Mouse (Mus musculus) frontal cortex, postnatal 14 days (tissue): ENCODE measurements around the gene Plekhg6.

Experiments
- DNase-seq, 2 experiments: peaks; one replicate each; pipeline ENCODE4 v3.0.0; 2022; ENCODE audit warnings: low spot score in 2 of 2

The Plekhg6 gene

DNA sequence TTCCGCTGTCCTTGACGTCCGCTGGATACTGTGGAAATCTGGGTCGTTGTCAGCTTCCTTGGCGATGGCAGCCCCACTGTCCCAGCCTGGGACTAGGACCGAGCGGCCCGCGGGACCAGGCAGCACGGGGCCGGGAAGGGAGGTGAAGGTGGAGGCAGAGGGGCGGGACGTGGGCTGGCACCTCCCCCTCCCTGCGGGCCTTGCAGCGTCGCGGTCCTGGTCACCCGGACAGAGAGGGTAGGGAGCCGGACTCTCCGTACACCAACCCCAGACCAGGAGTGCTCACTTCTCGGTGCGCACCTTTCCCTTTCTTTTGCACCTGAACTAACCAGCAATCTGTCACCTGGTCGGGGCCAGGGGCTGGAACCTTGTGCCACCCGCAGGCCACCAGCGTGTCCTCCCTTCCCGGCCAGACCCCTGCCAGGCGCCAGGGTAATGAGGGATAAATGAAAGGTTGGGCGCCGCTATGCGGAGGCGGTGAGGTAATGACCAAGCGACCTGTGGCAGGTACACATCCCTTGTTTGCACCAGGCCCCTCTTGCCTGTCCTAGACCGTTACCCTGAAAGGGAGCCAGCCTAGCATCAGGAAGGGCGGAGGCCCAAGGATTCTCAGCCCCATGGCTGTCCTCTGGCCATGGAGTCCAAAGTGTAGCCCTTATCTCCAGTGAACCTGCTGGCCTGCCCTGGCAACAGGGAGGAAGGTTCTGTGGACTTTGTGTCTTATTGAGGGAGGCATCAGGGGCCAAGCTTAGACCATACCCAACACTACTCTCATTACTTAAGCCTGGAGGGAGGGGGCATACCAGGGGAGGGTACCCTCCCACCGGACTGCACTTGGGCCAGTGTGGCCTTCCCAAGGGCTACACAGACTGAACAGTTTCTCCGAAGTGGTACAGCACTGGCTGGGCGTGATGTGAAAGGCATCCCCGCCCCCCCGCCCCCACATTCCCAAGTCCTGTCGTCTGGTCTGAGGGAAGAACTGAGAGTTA, at the start of gene Plekhg6:
TSS of gene Plekhg6 (minus strand) at position 422 of the 989 bp plus-strand sequence.
- DNase-seq, result no peak

- DNase-seq, result no peak
These were observed 49.1 kb upstream of the Plekhg6 start for GRCm38 (mm10) chr6:125429741-125430140.

DNA sequence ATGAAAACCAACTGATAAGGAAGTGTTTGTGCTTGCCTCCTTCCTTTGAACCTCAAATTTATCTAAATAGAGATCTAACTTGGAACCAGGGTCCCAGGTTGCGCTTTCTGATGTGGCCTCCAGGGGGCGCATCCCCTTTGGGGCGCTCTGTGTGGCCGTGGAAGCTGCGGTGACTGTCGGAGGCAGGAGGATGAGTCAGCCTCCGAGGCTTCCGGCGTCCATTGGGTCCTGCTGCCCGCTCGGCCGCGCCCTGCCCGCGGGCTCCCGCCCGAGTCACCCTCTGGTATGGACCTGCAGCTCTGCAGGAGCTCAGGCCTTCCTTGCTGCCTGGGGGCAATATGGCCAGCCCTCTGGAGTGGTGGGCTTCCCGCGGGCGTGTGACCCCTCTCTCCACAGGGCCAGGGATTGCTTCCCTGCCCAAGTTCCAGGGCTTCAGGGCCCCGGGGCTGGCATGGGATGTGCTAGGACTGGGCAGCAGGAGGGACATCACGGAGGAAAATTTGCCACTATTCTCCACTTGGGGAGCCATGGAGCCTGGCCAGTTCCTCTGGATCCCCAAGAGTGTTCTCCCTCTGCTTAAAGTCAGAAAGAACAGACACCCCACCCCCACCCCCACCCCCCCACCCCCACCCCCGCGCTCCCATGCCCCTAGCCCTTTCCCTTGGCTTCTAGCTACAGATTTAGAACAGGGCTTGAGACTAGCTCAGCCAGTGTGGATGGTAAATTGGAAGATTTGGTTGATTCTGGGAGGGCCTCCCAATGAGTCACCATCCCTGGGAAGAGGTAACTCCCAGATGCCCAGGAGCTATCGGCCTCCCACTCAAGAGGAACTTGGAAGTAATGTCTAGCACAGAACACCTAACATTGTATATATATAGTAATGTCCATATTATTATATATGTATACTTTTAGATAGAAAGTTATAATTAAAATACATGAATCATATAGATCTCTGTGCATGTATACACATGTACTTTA, 46.1 kb upstream of the Plekhg6 start:
- DNase-seq, result peak; percentile 45 to 61

- no peak for DNase-seq
These were observed 44.9 kb upstream of the Plekhg6 start for GRCm38 (mm10) chr6:125425205-125426090.

- no peak for DNase-seq
These were observed 43.6 kb upstream of the Plekhg6 start for GRCm38 (mm10) chr6:125424156-125424555.

GRCm38 (mm10) chr6:125423507-125423906, 42.9 kb upstream of the Plekhg6 start:
- DNase-seq, result no peak

- no peak for DNase-seq
These were observed 42.5 kb upstream of the Plekhg6 start for GRCm38 (mm10) chr6:125423099-125423498.

DNA sequence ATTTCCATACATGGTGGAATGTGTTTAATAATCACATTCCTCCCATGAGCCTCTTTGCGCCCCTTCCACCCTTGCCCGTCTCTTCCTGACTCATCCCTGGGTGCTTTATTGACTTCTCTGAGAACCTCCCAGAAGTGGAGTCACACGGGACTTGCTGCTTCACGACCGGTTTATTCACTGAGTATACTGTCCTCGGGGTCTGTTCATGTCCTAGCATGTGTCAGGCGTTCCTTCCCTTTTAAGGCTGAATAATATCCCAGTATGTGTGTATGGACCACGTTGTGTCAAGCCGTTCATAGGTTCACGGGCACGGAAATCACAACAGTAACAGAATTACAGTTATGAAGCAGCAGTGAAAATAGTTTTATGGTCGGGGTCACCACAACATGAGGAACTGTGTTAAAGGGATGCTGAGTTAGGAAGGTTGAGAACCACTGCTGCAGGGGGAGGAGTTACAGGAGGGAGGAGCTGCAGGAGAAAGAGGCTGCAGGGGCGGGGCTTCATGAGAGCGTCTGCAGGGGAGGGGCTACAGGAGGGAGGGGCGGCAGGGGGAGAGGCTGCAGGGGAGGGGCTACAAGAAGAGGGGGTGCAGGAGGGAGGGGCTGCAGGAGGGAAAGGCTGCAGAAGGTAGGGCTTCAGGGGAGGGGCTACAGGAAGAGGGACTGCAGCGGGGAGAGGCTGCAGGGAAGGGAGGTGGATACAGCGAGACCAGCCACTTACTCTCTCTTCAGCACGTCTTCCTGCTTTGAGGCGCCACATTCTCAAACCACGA, 41.6 kb upstream of the Plekhg6 start:
- no peak for DNase-seq

GRCm38 (mm10) chr6:125420458-125421063, 40.0 kb upstream of the Plekhg6 start:
- DNase-seq, result no peak

- peak; percentile 47 to 70 for DNase-seq
These were observed 38.2 kb upstream of the Plekhg6 start for GRCm38 (mm10) chr6:125418744-125419143.

GRCm38 (mm10) chr6:125413326-125413725, 32.7 kb upstream of the Plekhg6 start:
- DNase-seq, result no peak

DNA sequence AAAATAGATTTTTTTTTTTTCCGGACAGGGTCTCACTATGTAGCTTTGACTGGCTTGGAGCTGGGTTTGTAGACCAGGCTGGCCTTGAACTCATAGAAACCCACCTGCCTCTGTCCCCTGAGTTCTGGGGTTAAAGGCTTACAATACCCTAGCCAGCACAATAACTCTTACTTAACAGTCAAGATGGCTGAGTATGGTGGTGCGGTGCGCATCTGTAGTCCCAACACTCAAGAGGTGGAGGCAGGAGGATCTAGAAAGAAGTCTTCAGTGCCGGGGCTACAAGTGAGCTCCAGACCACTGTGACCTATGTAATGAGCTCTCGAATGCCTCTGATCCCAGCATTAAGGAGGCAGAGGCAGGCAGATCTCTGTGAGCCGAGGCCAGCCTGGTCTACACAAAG, 31.1 kb upstream of the Plekhg6 start:
- DNase-seq, result no peak

DNA sequence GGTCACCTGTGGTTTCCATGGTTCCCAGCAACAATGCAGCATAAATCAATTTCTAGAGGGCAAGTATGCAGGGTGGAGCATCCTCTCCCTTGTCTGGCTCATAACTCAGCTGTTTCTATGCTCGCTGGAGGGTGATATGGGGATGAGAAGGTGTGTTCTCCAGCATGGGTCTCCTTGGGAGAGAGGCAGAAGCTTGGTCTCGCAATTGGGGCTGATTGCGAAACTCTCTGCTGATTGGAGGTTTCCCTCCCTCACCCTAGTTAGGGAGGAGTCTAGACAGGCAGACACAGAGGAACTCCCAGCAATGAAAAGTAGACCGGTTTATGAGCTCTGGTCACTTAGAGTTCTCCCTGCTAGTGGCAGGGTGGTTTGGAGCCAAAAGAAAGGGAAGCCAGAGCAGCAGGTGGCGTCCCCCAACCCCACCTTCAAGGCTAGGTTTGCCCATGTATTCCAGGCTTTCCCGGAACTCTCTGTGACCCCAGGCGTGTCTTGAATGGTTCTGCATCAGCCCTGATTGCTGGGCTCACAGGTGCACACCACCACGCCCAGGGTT, 30.5 kb upstream of the Plekhg6 start:
- DNase-seq, result no peak

DNA sequence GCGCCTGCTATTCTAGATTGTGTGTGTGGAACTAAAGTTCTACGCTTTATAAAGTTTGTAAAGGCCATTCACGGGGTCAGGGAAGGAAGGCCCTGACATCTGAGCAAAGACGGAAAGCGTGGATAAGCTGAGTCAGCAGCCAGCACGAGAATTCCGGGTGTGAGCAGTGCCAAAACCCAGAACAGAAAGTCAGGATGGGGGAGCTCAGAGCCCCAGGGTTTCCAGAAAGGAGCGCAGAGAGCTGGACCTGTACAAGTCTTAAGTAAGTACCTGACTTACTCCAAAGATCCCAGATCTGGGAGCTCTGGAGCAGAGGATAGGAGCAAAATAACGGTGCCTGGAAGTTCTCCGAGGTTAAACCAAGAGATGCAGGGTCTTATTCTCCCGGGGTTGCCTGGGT, 30.0 kb upstream of the Plekhg6 start:
- no peak for DNase-seq

DNA sequence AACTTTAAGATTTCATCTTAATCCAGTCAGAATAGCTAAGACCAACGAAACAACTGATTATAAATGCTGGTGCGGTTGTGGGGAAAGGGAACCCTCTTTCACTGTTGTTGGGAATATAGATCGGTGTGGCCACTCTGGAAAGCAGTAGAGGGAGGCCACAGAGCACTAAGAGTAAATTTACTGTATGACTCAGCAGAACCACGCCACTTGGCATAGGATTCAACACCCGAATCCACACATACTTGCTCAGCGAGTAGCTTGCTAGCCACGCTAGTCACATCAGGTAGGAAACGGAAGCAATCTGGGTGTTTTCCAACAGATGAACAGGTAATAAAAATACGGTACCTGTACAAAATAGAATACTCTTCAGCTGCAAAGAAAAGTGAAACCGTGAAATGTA, 27.1 kb upstream of the Plekhg6 start:
- no peak for DNase-seq

DNA sequence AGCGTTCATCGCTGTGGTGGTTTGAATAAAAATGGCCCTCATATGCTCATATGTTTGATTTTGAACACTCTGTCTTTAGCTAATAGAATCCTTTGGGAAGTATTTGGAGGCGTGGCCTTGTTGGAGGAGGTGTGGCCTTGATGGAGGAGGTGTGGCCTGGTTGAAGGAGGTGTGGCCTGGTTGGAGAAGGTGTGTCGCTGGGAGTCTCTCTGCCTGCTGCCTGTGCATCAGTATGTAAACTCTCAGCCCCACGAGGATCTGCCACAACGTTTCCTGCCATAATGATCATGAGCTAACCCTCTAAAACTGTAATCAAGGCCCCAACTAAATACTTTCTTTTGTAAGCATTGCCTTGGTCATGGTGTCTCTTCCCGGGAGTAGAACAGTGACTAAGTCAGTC, 26.6 kb upstream of the Plekhg6 start:
- no peak for DNase-seq

DNA sequence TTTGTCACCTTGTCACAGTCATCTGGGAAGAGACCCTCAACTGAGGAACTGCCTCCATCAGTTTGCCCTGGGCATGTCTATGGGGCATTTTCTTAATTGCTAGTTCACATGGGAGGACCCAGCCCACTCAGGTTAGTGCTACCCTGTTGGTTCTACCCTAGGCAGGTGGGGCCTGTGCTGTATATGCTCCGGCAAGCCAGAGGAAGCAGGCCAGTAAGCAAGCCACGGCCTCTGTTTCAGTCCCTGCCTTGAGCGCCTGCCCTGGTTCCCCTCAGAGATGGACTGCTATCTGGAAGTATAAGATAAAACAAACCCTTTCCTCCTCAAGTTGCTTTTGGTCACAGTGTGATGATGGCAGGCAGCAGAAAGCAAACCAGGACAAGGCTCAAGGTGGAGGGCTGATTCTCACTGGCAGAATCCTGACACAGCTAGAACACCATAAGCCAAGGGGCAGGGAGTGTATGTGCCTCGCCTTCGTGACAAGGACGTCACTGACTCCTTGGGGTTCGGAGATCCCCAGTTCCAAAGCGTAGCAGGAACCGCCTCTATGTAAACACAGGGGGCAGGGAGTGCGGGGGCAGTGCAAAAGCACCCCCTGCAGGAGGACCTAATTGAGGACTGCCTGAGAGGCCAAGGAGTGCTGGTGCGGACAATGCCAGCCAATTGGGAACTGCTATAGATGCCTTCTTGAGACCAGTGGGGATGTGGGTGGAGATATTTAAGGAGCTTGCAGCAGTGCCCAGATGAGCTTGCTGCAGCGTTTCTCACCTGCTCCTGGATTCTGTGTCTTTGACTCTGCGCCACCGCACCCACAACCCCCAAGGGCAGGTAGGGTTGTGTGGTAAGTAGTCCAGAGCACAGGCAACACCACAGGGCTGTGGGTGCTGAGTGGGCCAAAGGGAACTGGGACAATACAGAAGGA, 25.1 kb upstream of the Plekhg6 start:
- no peak for DNase-seq

GRCm38 (mm10) chr6:125389853-125390252, 9.3 kb upstream of the Plekhg6 start:
- DNase-seq, result no peak

GRCm38 (mm10) chr6:125386080-125386479, 5.5 kb upstream of the Plekhg6 start:
- no peak for DNase-seq
